Mouse (Mus musculus) gastrocnemius, adult 2 months (tissue): ENCODE data around the gene Srsf11. TPM values are rescaled to one million over a fixed set of nuclear protein-coding genes. Genes with fewer than 3 reads are reported as not detected.

Experiments
- DNase-seq: peaks from one replicate; pipeline ENCODE4 v3.0.0; 2022
- H3K27ac ChIP-seq: fragments of 200-600 bp; 2 replicates; pipeline ENCODE4 v1.8.1; 2022; ENCODE audit warnings: mild to moderate bottlenecking
- H3K4me3 ChIP-seq: fragments of 200-600 bp; 2 replicates; pipeline ENCODE4 v1.8.1; 2022; ENCODE audit warnings: mild to moderate bottlenecking, moderate library complexity
- CTCF ChIP-seq: fragments of 200-600 bp; IDR thresholded peaks from 2 replicates; pipeline ENCODE4 v1.8.1; 2022; ENCODE audit warnings: antibody characterized with exemption, mild to moderate bottlenecking, moderate library complexity
- intact Hi-C: fragments of 180-260 bp; cut with DNase I; formaldehyde crosslinking; loops from one replicate; pipeline ENCODE4 v1.15.1; 2025
- long read RNA-seq, 2 experiments: library from polyadenylated mRNA; stranded (forward); transcript quantifications; one replicate each; pipeline ENCODE4 v2.0.0; 2021
- total RNA-seq, 2 experiments: library from RNA; stranded (reverse); gene quantifications; 2 replicates each; pipeline ENCODE4 v1.2.3; 2021

Srsf11 gene
- 10 to 100 TPM; 46.5 to 51.9 TPM for total RNA-seq
- long read RNA-seq, experiment 1, transcript Srsf11-204 (13 exons, 3,106 nt), result major isoform, 16 of 35 reads
- long read RNA-seq, experiment 1, partial matches to known transcripts, result 6 of 35 reads
- long read RNA-seq, experiment 1, other reads (novel, unspliced or antisense), result 7 of 35 reads
- long read RNA-seq, experiment 2, transcript Srsf11-204 (13 exons, 3,106 nt), result major isoform, 17 of 36 reads
- long read RNA-seq, experiment 2, partial matches to known transcripts, result 0 of 36 reads
- long read RNA-seq, experiment 2, other reads (novel, unspliced or antisense), result 9 of 36 reads

- Histone ChIP-seq H3K4me3 (peak within 1 kb of the TSS; percentile 99), H3K27ac (peak within 1 kb of the TSS; percentile 98)
- intact Hi-C loops, result loop anchor here (1.0 to 10.0 kb wide), 2 partner anchors 89 to 502 kb away; partner anchors contain the start of genes Ankrd13c and Zranb2
- peak; percentile 97 for DNase-seq
- TF ChIP-seq CTCF, result no peak
Observed at GRCm38 (mm10) chr3:158036329-158036988, at the start of gene Srsf11, which contains the start of gene Lrrc40. Gene Srsf11, minus strand, starts transcription at chr3:158036639. Gene Lrrc40, plus strand, starts transcription at chr3:158036662.

GRCm38 (mm10) chr3:158077828-158078227 lies 41.4 kb upstream of the Srsf11 start:
- TF ChIP-seq CTCF, result no peak
- intact Hi-C loops, result loop anchor here (2.0 kb wide), 1 partner anchor 201 kb away; no protein-coding TSS in a partner anchor
- no peak for DNase-seq
- Histone ChIP-seq H3K4me3 (no peak overlapping the region), H3K27ac (no peak overlapping the region)

- intact Hi-C loops, result loop anchor here (2.0 kb wide), 1 partner anchor 201 kb away; no protein-coding TSS in a partner anchor
- DNase-seq, result no peak
- Histone ChIP-seq H3K4me3 (no peak overlapping the region), H3K27ac (no peak overlapping the region)
- no peak for TF ChIP-seq CTCF
Observed at GRCm38 (mm10) chr3:158077380-158077772, 40.9 kb upstream of the Srsf11 start.

- DNase-seq, result no peak
- TF ChIP-seq CTCF, result peak; percentile 75
- intact Hi-C loops, result loop anchor here (2.0 kb wide), 1 partner anchor 200 kb away; no protein-coding TSS in a partner anchor
Observed at GRCm38 (mm10) chr3:158076685-158077379, 40.4 kb upstream of the Srsf11 start.

GRCm38 (mm10) chr3:158075004-158075403 lies 38.6 kb upstream of the Srsf11 start:
- no peak for DNase-seq
- intact Hi-C loops, result no loop called here
- no peak overlapping the region for H3K27ac ChIP-seq
- no peak overlapping the region for H3K4me3 ChIP-seq
- no peak for TF ChIP-seq CTCF

More at GRCm38 (mm10) chr3:158076685-158077379, 40.4 kb upstream of the Srsf11 start:
- no peak overlapping the region for H3K4me3 ChIP-seq
- no peak overlapping the region for H3K27ac ChIP-seq

- Histone ChIP-seq H3K4me3 (no peak overlapping the region), H3K27ac (no peak overlapping the region)
- no peak for DNase-seq
- intact Hi-C loops, result no loop called here
- TF ChIP-seq CTCF, result no peak
Observed at GRCm38 (mm10) chr3:158068613-158069263, 32.3 kb upstream of the Srsf11 start.

- Histone ChIP-seq H3K27ac (no peak overlapping the region), H3K4me3 (no peak overlapping the region)
- intact Hi-C loops, result no loop called here
- no peak for DNase-seq
- TF ChIP-seq CTCF, result no peak
Observed at GRCm38 (mm10) chr3:158067916-158068315, 31.5 kb upstream of the Srsf11 start.

GRCm38 (mm10) chr3:158065256-158065655 lies 28.8 kb upstream of the Srsf11 start:
- no peak for DNase-seq
- TF ChIP-seq CTCF, result no peak
- H3K27ac ChIP-seq, result no peak overlapping the region
- intact Hi-C loops, result no loop called here
- H3K4me3 ChIP-seq, result no peak overlapping the region

GRCm38 (mm10) chr3:158061811-158062523 lies 25.5 kb upstream of the Srsf11 start:
- no peak overlapping the region for H3K27ac ChIP-seq
- intact Hi-C loops, result no loop called here
- no peak for TF ChIP-seq CTCF
- no peak for DNase-seq
- no peak overlapping the region for H3K4me3 ChIP-seq

- H3K4me3 ChIP-seq, result no peak overlapping the region
- no peak for DNase-seq
- TF ChIP-seq CTCF, result no peak
- H3K27ac ChIP-seq, result no peak overlapping the region
- intact Hi-C loops, result no loop called here
Observed at GRCm38 (mm10) chr3:158060621-158061291, 24.3 kb upstream of the Srsf11 start.

- intact Hi-C loops, result no loop called here
- TF ChIP-seq CTCF, result no peak
- Histone ChIP-seq H3K27ac (no peak overlapping the region), H3K4me3 (no peak overlapping the region)
- DNase-seq, result no peak
Observed at GRCm38 (mm10) chr3:158049508-158049907, 13.1 kb upstream of the Srsf11 start.
